Mouse (Mus musculus): ENCODE data around the gene Gzmm. TPM values are rescaled to one million over a fixed set of nuclear protein-coding genes. Genes with fewer than 3 reads are reported as not detected.

Gene Gzmm
- total RNA-seq (2023; ENCODE audit: inconsistent age) = 1.2 to 2.8 TPM (median 2.1 TPM) in 4 replicates

DNA sequence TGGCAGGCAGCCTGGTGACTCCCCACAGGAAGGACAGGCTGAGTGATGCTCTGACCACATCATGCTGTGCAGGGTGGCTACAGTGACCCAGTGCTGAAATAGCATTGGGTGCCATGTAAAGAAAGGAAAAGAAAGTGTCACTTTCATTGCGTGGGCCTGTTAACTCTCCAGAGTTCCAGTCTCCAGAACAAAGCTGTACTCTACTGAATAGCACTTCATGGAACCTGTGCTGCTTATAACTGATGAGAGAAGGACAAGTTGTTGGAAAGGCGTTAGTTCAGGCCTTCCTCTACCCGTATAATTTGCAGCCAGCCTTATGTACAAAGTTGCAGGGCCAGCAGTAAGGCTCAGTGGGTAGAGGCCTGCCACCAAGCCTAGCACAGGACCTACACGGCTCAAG, at the start of gene Gzmm:
Gene Gzmm, plus strand, starts transcription at position 301 of the 400 bp plus-strand sequence.

GRCm38 (mm10) chr10:79645711-79646110, 43.1 kb upstream of the Gzmm start, which contains the start of gene Odf3l2:
Gene Odf3l2, minus strand, starts transcription at chr10:79645738.

DNA sequence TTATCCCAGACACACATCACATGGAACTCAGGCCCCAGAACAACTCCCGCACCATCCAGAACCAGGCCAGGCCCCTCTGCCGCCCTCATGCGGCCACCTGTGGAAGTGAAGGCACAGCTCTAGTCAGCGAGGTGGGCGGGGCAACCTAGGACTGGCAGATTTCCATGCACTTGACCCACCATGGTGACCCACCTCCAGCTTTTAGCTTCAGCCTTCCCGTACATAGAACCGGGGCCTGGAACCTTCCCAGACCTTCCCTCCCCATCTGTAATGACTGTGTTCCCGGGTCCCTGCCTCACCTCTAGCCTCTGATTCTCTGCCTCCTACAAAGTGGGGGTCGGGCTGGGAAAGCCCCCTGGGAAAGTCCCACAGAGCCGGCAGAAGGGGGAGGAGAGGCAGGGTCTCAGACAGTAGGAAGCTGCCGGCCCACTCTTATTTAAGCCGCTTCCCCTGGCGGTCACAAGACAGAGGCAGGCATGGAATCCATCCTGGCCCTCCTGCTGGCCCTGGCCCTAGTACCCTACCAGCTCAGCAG, 24.6 kb upstream of the Gzmm start, which contains the start of gene Madcam1:
Gene Madcam1, plus strand, starts transcription at position 429 of the 535 bp plus-strand sequence.

DNA sequence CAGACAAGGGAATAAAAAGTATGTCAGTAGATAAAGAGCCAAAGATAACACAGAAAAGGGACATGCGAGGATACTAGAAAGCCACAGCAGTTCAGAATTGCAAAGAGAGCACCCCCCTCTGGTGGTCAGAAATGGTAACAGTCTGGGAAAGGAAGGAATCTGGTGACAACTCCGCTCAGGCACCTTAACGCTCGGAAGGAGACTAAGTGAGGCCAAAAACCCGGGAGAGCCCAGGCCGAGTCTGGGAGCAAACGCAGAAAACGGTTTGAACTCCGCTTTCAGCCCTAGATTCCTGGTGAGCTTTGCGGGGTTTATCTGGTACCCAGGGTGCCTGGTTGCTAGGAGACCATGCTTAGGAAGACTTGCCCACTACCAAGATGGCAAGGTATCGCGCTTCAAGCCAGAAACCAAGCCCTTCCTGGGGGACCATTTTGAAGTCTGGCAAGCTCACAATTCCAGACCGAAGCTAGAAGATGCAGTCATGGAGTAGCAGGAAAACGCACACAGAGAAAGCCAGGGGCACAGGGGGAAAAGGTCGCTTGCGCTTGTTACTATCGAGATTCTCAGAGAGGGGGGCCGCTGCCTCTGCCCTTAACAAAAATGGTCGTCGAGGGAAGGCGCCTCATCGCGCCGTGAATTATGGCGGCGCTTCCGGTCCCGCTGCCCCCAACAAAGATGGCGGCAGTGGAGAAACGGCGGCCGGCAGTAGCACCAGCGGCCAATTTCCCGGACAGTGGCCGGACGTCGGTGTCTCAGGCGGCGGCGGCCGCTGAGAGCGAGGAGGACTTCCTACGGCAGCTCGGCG, 19.8 kb upstream of the Gzmm start, which contains the start of gene Tpgs1:
Gene Tpgs1, plus strand, starts transcription at position 599 of the 805 bp plus-strand sequence.

DNA sequence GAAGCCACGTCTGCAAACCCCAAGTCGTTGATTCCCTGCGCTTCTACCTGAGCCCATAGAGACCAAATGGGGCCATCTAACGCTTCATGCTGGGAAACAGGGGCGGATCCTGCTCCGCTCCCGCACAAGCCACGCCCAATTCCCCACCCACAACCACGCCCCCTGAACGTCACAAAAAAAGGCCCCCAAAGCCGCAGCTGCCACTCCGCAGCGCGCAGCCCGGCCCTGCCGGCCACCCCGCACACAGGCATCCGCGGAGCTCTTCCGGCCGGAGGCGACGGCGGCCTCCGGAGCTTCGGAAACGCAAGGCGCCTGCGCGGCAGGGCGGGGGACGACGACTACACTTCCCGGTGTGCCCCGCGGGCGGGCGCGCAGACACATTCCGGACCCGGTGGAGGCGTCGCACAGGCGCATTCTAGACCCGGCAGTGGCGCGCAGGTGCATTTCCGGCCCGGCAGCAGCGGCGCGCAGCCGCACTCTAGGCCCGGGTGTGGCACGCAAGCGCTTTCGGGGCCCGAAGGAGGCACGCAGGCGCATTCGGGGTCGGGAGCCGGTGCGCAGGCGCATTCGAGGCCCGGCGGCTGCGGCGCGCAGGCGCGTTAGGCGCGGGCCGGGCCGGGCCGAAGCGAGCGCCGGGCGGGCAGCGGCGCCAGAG, 7.1 kb upstream of the Gzmm start, which contains the start of gene Cdc34:
Gene Cdc34, plus strand, starts transcription at position 605 of the 655 bp plus-strand sequence.

GRCm38 (mm10) chr10:79704065-79704969, 15.5 kb downstream of the Gzmm start, which contains the start of gene Bsg:
Gene Bsg, plus strand, starts transcription at chr10:79704491.

GRCm38 (mm10) chr10:79716254-79716987, 27.6 kb downstream of the Gzmm start, which contains the start of gene Hcn2:
Gene Hcn2, plus strand, starts transcription at chr10:79716634.

Other genes starting within 250 kb of the Gzmm start
- gene Vmn2r83, start 220.3 kb upstream of the Gzmm start, total RNA-seq (2023; ENCODE audit: inconsistent age) = not detected in 4 replicates
- 2.5 to 4.1 TPM (median 3.8 TPM) in 4 replicates for gene Plpp2, start 155.2 kb upstream of the Gzmm start, total RNA-seq (2023; ENCODE audit: inconsistent age)
- gene Mier2, start 133.8 kb upstream of the Gzmm start, total RNA-seq (2023; ENCODE audit: inconsistent age) = 36.6 to 45.9 TPM (median 40.8 TPM) in 4 replicates
- not detected in 4 replicates for gene Theg, start 101.7 kb upstream of the Gzmm start, total RNA-seq (2023; ENCODE audit: inconsistent age)
- not detected in 4 replicates for gene C2cd4c, start 75.0 kb upstream of the Gzmm start, total RNA-seq (2023; ENCODE audit: inconsistent age)
- not detected in 4 replicates for gene Shc2, start 51.1 kb upstream of the Gzmm start, total RNA-seq (2023; ENCODE audit: inconsistent age)
- gene Odf3l2, start 43.3 kb upstream of the Gzmm start, total RNA-seq (2023; ENCODE audit: inconsistent age) = not detected in 4 replicates
- not detected in 4 replicates for gene Madcam1, start 24.5 kb upstream of the Gzmm start, total RNA-seq (2023; ENCODE audit: inconsistent age)
- 13.7 to 19.6 TPM (median 17.1 TPM) in 4 replicates for gene Tpgs1, start 19.7 kb upstream of the Gzmm start, total RNA-seq (2023; ENCODE audit: inconsistent age)
- 64.7 to 70.9 TPM (median 68.3 TPM) in 4 replicates for gene Cdc34, start 6.8 kb upstream of the Gzmm start, total RNA-seq (2023; ENCODE audit: inconsistent age)
- gene Bsg, start 15.5 kb downstream of the Gzmm start, total RNA-seq (2023; ENCODE audit: inconsistent age) = 101 to 112 TPM (median 107 TPM) in 4 replicates
- 0.26 TPM in 1 of 4 replicates, not detected in the others for gene Hcn2, start 27.6 kb downstream of the Gzmm start, total RNA-seq (2023; ENCODE audit: inconsistent age)
- gene Polrmt, start 57.6 kb downstream of the Gzmm start, total RNA-seq (2023; ENCODE audit: inconsistent age) = 55.6 to 79.9 TPM (median 71.2 TPM) in 4 replicates
- not detected in 4 replicates for gene Fgf22, start 66.1 kb downstream of the Gzmm start, total RNA-seq (2023; ENCODE audit: inconsistent age)
- 52.1 to 65.8 TPM (median 59.1 TPM) in 4 replicates for gene Rnf126, start 77.9 kb downstream of the Gzmm start, total RNA-seq (2023; ENCODE audit: inconsistent age)
- 1.1 to 2.1 TPM (median 1.7 TPM) in 4 replicates for gene Fstl3, start 88.3 kb downstream of the Gzmm start, total RNA-seq (2023; ENCODE audit: inconsistent age)
- not detected in 4 replicates for gene Prss57, start 101.9 kb downstream of the Gzmm start, total RNA-seq (2023; ENCODE audit: inconsistent age)
- gene Palm, start 104.6 kb downstream of the Gzmm start, total RNA-seq (2023; ENCODE audit: inconsistent age) = 5.9 to 8.0 TPM (median 6.7 TPM) in 4 replicates
- gene Misp, start 132.0 kb downstream of the Gzmm start, total RNA-seq (2023; ENCODE audit: inconsistent age) = not detected in 4 replicates
- 430 to 480 TPM (median 445 TPM) in 4 replicates for gene Ptbp1, start 165.4 kb downstream of the Gzmm start, total RNA-seq (2023; ENCODE audit: inconsistent age)
- gene Prtn3, start 185.5 kb downstream of the Gzmm start, total RNA-seq (2023; ENCODE audit: inconsistent age) = not detected in 4 replicates
- 0.27 to 1.1 TPM (median 0.75 TPM) in 4 replicates for gene Plppr3, start 185.6 kb downstream of the Gzmm start, total RNA-seq (2023; ENCODE audit: inconsistent age)
- not detected in 4 replicates for gene Elane, start 197.2 kb downstream of the Gzmm start, total RNA-seq (2023; ENCODE audit: inconsistent age)
- gene Cfd, start 201.8 kb downstream of the Gzmm start, total RNA-seq (2023; ENCODE audit: inconsistent age) = not detected in 4 replicates
- 76.7 to 86.8 TPM (median 80.6 TPM) in 4 replicates for gene Med16, start 219.9 kb downstream of the Gzmm start, total RNA-seq (2023; ENCODE audit: inconsistent age)
- not detected in 4 replicates for gene Gm26602, start 221.8 kb downstream of the Gzmm start, total RNA-seq (2023; ENCODE audit: inconsistent age)
- 0.16 to 0.90 TPM (median 0.41 TPM) in 4 replicates for gene Kiss1r, start 228.0 kb downstream of the Gzmm start, total RNA-seq (2023; ENCODE audit: inconsistent age)
- 97.6 to 112 TPM (median 107 TPM) in 4 replicates for gene R3hdm4, start 232.2 kb downstream of the Gzmm start, total RNA-seq (2023; ENCODE audit: inconsistent age)
- gene Arid3a, start 238.0 kb downstream of the Gzmm start, total RNA-seq (2023; ENCODE audit: inconsistent age) = 33.9 to 40.6 TPM (median 35.9 TPM) in 4 replicates

Measured in B cell, adult (primary cell).